ENCODE assay signal across 8 mouse cellular contexts in the genomic region with DNA sequence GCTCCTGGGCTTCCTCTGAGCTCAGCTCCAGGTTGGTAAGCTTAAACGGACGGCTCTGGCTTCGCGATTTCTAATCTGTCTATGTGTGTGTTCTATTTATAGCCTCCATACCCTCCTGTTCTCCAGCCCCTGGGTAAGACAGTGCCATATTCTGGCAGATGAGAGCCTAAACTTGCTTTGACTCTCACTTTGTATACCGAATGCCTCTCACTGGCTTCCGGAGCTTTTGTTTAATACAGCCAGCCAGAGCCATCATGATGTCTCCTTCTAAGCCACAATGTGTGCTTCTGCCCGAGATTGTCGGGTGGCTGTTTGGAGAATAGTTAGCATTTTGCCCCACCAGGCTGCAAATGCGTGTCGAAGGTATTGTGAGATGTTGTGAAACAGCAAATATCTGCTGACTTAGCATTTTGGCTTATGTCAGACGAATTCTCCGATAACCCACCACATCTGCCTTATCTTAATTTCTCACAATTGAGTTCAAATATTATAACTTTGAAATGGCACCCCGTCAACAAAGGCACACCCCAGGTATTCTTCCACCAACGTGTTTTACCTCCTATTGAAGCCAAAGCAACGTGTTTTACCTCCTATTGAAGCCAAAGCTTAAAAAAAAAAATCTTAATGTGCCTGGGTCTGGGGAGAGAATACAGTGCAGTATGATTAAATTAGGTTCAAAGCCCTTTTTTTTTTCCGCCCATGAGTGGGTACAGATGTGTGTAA.
DNase-seq lines count a peak whose midpoint lies in the region; ATAC-seq and TF ChIP-seq lines count a peak whose summit lies in the region.

No protein-coding gene starts in this region.

- H3K4me1 ChIP-seq in embryonic facial prominence, embryonic 10.5 days: peaks cover 28% of the 10 kb centered on the region
- H3K4me1 ChIP-seq in hindbrain, embryonic 16.5 days (ENCODE audit: control insufficient read depth, insufficient read depth, low read depth, low read length): no peaks in the 10 kb centered on the region; the same call in 1 of the 2 replicates
- no peaks in the 10 kb centered on the region for H3K4me1 ChIP-seq in liver, embryonic 14.5 days (replicated peaks; ENCODE audit: control insufficient read depth in 2 of 2, insufficient read depth in 2 of 2, low read length in 1 of 2)
- 0 out of 2 replicates have a peak, but pooled peaks cover 3% of the 10 kb centered on the region for H3K4me1 ChIP-seq in stomach, embryonic 14.5 days (ENCODE audit: control insufficient read depth, insufficient read depth, low read length)

- no peaks in the 10 kb centered on the region for H3K36me3 ChIP-seq in embryonic facial prominence, embryonic 10.5 days (replicated peaks)
- H3K36me3 ChIP-seq in hindbrain, embryonic 16.5 days (ENCODE audit: control insufficient read depth, insufficient read depth, low read length): no peaks in the 10 kb centered on the region
- no peaks in the 10 kb centered on the region for H3K36me3 ChIP-seq in liver, embryonic 14.5 days (replicated peaks; ENCODE audit: control insufficient read depth, insufficient read depth, low read depth)
- no peaks in the 10 kb centered on the region for H3K36me3 ChIP-seq in stomach, embryonic 14.5 days (ENCODE audit: control insufficient read depth, insufficient read depth, low read length)

- H3K4me3 ChIP-seq in embryonic facial prominence, embryonic 10.5 days: peak overlapping the region; percentile 60
- H3K4me3 ChIP-seq in hindbrain, embryonic 16.5 days (ENCODE audit: low read length): peak overlapping the region; percentile 55
- H3K4me3 ChIP-seq in liver, embryonic 14.5 days (ENCODE audit: insufficient read depth in 1 of 2, low read depth in 2 of 2, low read length in 2 of 2): no peak overlapping the region
- H3K4me3 ChIP-seq in stomach, embryonic 14.5 days (ENCODE audit: low read depth, low read length): peak overlapping the region; percentile 25

- peaks cover 31% of the 10 kb centered on the region for H3K27me3 ChIP-seq in embryonic facial prominence, embryonic 10.5 days (replicated peaks; ENCODE audit: low read depth, poor library complexity, severe bottlenecking)
- H3K27me3 ChIP-seq in hindbrain, embryonic 16.5 days (replicated peaks; ENCODE audit: control insufficient read depth, insufficient read depth, low read length): no peaks in the 10 kb centered on the region
- H3K27me3 ChIP-seq in liver, embryonic 14.5 days (ENCODE audit: control insufficient read depth, insufficient read depth, low read length): 0 out of 2 replicates have a peak, but pooled peaks cover 5% of the 10 kb centered on the region
- no peaks in the 10 kb centered on the region for H3K27me3 ChIP-seq in stomach, embryonic 14.5 days (ENCODE audit: control insufficient read depth, insufficient read depth, low read length)

- no peak for TF ChIP-seq EP300 in liver, embryonic 14.5 days (IDR thresholded peaks at IDR 0.05; ENCODE audit: low read depth)

- H3K27ac ChIP-seq in embryonic facial prominence, embryonic 10.5 days (replicated peaks): peak overlapping the region; percentile 72
- H3K27ac ChIP-seq in hindbrain, embryonic 16.5 days (ENCODE audit: low read depth, low read length): peak overlapping the region; percentile 65
- no peak overlapping the region for H3K27ac ChIP-seq in liver, embryonic 14.5 days
- no peak overlapping the region for H3K27ac ChIP-seq in stomach, embryonic 14.5 days (ENCODE audit: low read length)

- H3K9ac ChIP-seq in hindbrain, embryonic 16.5 days (ENCODE audit: low read depth, low read length): peak overlapping the region; percentile 76
- no peak overlapping the region for H3K9ac ChIP-seq in liver, embryonic 14.5 days (replicated peaks)
- no peak overlapping the region for H3K9ac ChIP-seq in stomach, embryonic 14.5 days (replicated peaks; ENCODE audit: low read depth, low read length)

- H3K9me3 ChIP-seq in embryonic facial prominence, embryonic 10.5 days: no peaks in the 10 kb centered on the region
- H3K9me3 ChIP-seq in hindbrain, embryonic 16.5 days (ENCODE audit: control insufficient read depth, low read length): no peaks in the 10 kb centered on the region
- H3K9me3 ChIP-seq in liver, embryonic 14.5 days (ENCODE audit: control insufficient read depth, low read length): no peaks in the 10 kb centered on the region
- H3K9me3 ChIP-seq in stomach, embryonic 14.5 days (ENCODE audit: control insufficient read depth, low read depth, low read length): no peaks in the 10 kb centered on the region

- H3K4me2 ChIP-seq in hindbrain, embryonic 16.5 days (ENCODE audit: low read length): peak overlapping the region; percentile 56
- H3K4me2 ChIP-seq in liver, embryonic 14.5 days (ENCODE audit: low read depth): peak overlapping the region; percentile 15; the same call in 1 of the 2 replicates
- H3K4me2 ChIP-seq in stomach, embryonic 14.5 days (replicated peaks; ENCODE audit: low read depth, low read length): peak overlapping the region; percentile 56

- peak; percentile 27 to 50 for DNase-seq in left cerebral cortex, adult 18-20 months (ENCODE audit: low spot score in 2 of 2)
- DNase-seq in left cerebral cortex, adult 11 months (ENCODE audit: low spot score): no peak
- peak; percentile 55 for DNase-seq in embryonic facial prominence, embryonic 10.5 days (ENCODE audit: low spot score)
- no peak for DNase-seq in liver, embryonic 14.5 days (ENCODE audit: low read depth in 3 of 3, low spot score in 3 of 3)
- DNase-seq in spleen, postnatal 36 days (ENCODE audit: low spot score in 2 of 2): no peak
- DNase-seq in adipocyte (ENCODE audit: low spot score): no peak

- ATAC-seq in hindbrain, embryonic 16.5 days: no peak; the same call in 1 of the 2 replicates
- ATAC-seq in liver, embryonic 14.5 days (ENCODE audit: insufficient read depth): no peak
- ATAC-seq in stomach, embryonic 14.5 days (ENCODE audit: insufficient number of reproducible peaks, insufficient read depth, low FRiP score, low read depth): no peak

- WGBS in embryonic facial prominence, embryonic 10.5 days: 4% methylated on average over 16 of the region's 16 CpGs
- WGBS in hindbrain, embryonic 16.5 days: 3% methylated on average over 16 of the region's 16 CpGs
- 2% methylated on average over 16 of the region's 16 CpGs for WGBS in liver, embryonic 14.5 days (ENCODE audit: insufficient replicate concordance)
- 4% methylated on average over 16 of the region's 16 CpGs for WGBS in stomach, embryonic 14.5 days

- no peak for TF ChIP-seq CTCF in liver, embryonic 14.5 days (IDR thresholded peaks at IDR 0.05; ENCODE audit: low read depth)

Comparison
In these comparisons a context has a peak if more than half of its experiments do, and no peak if none do; other contexts are left out.
1. DNase-seq: peak in left cerebral cortex, adult 18-20 months (2 of 2) and embryonic facial prominence, embryonic 10.5 days (single experiment); none in left cerebral cortex, adult 11 months (single experiment), liver, embryonic 14.5 days (0 of 3), spleen, postnatal 36 days (0 of 2) and adipocyte (single experiment).
2. H3K27ac ChIP-seq: peak in embryonic facial prominence, embryonic 10.5 days (single experiment) and hindbrain, embryonic 16.5 days (single experiment); none in liver, embryonic 14.5 days (single experiment) and stomach, embryonic 14.5 days (single experiment).
3. H3K4me3 ChIP-seq: peak in embryonic facial prominence, embryonic 10.5 days (single experiment), hindbrain, embryonic 16.5 days (single experiment) and stomach, embryonic 14.5 days (single experiment); none in liver, embryonic 14.5 days (0 of 2).
4. Peak in every context shown above with its lines, with median percentiles within 50 percentile points of each other: H3K4me2 ChIP-seq.